Mouse (Mus musculus): ENCODE results near the gene Tll1.

Tll1 gene

GRCm38 (mm10) chr8:64206024-64206385, at the start of gene Tll1:
Gene Tll1, minus strand, starts transcription at chr8:64206271.
- no peak for DNase-seq

- no peak for DNase-seq
Observed at GRCm38 (mm10) chr8:64238645-64239044, 32.6 kb upstream of the Tll1 start.

GRCm38 (mm10) chr8:64221600-64221999, 15.5 kb upstream of the Tll1 start:
- no peak for DNase-seq

GRCm38 (mm10) chr8:64217644-64218043, 11.6 kb upstream of the Tll1 start:
- no peak for DNase-seq

- DNase-seq: no peak
Observed at GRCm38 (mm10) chr8:64216252-64216651, 10.2 kb upstream of the Tll1 start.

- DNase-seq: no peak
Observed at GRCm38 (mm10) chr8:64215374-64215773, 9.3 kb upstream of the Tll1 start.

- DNase-seq: no peak
Observed at GRCm38 (mm10) chr8:64214906-64215305, 8.8 kb upstream of the Tll1 start.

GRCm38 (mm10) chr8:64206411-64206861, 365 bp upstream of the Tll1 start:
- DNase-seq: no peak

GRCm38 (mm10) chr8:64205321-64206023, 599 bp downstream of the Tll1 start:
- DNase-seq: no peak

- DNase-seq: no peak
Observed at GRCm38 (mm10) chr8:64204801-64205311, 1.2 kb downstream of the Tll1 start.

- no peak for DNase-seq
Observed at GRCm38 (mm10) chr8:64204167-64204566, 1.9 kb downstream of the Tll1 start.

GRCm38 (mm10) chr8:64198326-64198725, 7.7 kb downstream of the Tll1 start:
- DNase-seq: no peak

GRCm38 (mm10) chr8:64193421-64193820, 12.7 kb downstream of the Tll1 start:
- DNase-seq: no peak

GRCm38 (mm10) chr8:64187881-64188280, 18.2 kb downstream of the Tll1 start:
- DNase-seq: no peak

- DNase-seq: no peak
Observed at GRCm38 (mm10) chr8:64176931-64177330, 29.1 kb downstream of the Tll1 start.

- DNase-seq: no peak
Observed at GRCm38 (mm10) chr8:64174916-64175315, 31.2 kb downstream of the Tll1 start.

GRCm38 (mm10) chr8:64173759-64174158, 32.3 kb downstream of the Tll1 start:
- no peak for DNase-seq

GRCm38 (mm10) chr8:64152899-64153891, 52.9 kb downstream of the Tll1 start:
- DNase-seq: no peak

- DNase-seq: no peak
Observed at GRCm38 (mm10) chr8:64152216-64152804, 53.8 kb downstream of the Tll1 start.

GRCm38 (mm10) chr8:64136593-64136992, 69.5 kb downstream of the Tll1 start:
- no peak for DNase-seq

- no peak for DNase-seq
Observed at GRCm38 (mm10) chr8:64107190-64107589, 98.9 kb downstream of the Tll1 start.

- no peak for DNase-seq
Observed at GRCm38 (mm10) chr8:64073396-64073795, 132.7 kb downstream of the Tll1 start.

GRCm38 (mm10) chr8:64059867-64060266, 146.2 kb downstream of the Tll1 start:
- DNase-seq: no peak

Data from thymus, adult 18-20 months (tissue).